Mouse (Mus musculus): Measurements from ENCODE around the gene Ttll7.

The Ttll7 gene

DNA sequence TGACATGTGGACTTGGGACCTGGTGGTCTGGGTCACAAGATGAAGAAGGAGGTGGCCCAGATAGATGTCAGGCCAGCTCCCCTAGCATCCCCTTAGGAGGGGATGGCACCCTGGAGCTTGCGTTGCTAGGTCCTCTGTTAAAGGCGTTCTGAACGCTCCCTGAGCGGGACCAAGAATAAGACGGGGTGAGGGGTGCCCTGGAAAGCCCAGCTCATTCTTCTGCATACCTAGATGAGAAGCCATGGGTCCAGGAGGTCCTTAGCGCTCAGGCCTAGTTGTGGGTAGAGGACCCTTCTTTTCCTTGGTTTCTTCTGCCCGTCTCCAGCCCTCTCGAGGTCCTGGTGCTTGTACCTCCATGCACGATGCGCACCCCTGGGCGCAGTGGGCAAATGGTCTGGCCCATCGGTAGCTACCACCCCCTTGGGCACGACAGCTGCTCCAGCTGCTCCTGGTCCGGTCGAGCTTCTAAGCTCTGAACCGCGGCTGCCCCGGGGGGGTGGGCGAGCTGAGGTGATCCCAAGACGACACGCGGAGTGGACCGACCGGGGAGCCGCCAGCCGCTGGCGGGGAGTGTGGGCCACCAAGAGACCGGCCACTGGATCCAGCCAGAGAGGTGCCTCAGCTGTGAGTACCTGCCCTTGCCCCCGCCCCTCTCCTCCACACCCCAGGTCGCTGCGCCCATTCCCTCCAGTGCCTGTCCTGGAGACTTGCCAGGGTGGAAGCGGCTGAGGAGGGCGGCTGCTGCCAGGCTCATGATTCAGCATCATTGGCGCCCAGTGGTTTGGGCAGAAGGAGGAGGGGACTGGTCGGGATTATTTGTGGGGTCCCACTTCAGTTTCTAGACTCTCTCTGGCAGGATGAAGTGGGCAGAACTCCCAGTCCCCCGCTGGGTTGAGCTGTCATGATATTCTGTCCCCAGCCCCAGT lies at the start of gene Ttll7:
Gene Ttll7 (plus strand): TSS at position 402 of the 926 bp plus-strand sequence.
- no peak for DNase-seq (ENCODE audit: low read depth in 1 of 2, low spot score in 2 of 2)

DNA sequence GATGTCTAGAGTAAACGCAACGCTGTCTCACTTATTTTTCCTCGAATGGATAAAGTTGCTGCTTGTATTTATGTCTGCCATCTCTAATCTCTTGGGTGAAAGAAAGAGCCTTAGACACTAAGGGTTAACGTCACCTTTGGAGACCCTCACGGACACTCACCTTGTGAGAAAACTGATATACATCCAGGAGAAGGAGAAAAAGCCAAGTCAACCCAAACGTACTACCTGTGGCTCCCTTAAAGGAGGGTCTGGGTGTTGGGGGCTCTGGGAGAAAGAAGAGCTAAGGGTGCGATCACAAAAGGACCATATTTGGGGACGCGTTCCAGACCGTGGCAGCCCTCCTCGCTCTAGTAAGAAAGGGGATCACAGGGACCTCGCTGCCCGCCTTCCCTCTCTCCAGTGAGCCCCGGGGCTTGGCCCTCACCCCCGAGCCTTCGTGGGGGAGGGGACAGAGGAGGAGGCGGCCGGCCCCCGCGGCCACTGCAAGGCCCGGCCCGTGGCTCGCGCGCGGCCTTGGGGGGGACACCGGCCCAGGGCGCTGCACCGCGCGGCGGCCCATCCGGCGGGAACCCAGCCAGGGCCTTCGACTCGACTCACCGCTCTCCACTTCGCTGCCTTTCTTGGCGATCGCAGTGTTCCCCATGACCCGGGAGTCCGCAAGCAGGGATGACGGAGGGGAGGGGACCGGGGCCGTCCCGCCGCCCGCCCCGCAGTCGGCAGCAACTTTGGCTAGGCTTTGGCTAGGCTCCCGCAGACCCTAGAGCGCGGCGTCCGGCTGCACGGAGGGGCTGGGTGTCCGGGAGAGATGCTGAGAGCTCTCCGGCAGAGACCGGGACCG lies 39.9 kb upstream of the Ttll7 start:
- DNase-seq (ENCODE audit: low read depth in 1 of 2, low spot score in 2 of 2), result no peak

- peak; percentile 42 to 70 for DNase-seq (ENCODE audit: low read depth in 1 of 2, low spot score in 2 of 2)
Measured at GRCm38 (mm10) chr3:146812901-146813393, 39.2 kb upstream of the Ttll7 start, which contains the start of gene Prkacb. Prkacb (minus strand) TSS chr3:146812990.

GRCm38 (mm10) chr3:146813624-146814023 lies 38.5 kb upstream of the Ttll7 start:
- no peak for DNase-seq (ENCODE audit: low read depth in 1 of 2, low spot score in 2 of 2)

- no peak for DNase-seq (ENCODE audit: low read depth in 1 of 2, low spot score in 2 of 2)
Measured at GRCm38 (mm10) chr3:146820718-146821117, 31.4 kb upstream of the Ttll7 start.

DNA sequence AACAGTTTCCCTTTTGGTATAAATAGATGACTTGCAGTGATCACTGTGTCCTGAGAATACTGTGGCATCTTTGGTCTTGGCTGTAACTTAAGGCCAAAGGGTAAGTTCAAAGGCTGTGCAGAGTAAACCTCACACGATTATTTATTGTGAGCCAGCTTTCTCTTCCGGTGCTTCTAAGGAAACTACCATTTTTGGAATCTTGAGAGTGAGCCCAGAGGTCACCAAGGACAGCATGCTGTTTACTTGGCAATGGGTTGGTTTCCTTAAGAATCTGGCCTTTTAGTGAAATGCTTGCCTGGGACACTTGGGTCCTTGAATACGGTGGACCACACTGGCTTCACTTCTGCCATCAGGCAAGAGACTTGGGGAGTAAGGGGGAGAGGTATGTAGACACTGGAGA lies 9.4 kb upstream of the Ttll7 start:
- DNase-seq (ENCODE audit: low read depth in 1 of 2, low spot score in 2 of 2), result no peak

DNA sequence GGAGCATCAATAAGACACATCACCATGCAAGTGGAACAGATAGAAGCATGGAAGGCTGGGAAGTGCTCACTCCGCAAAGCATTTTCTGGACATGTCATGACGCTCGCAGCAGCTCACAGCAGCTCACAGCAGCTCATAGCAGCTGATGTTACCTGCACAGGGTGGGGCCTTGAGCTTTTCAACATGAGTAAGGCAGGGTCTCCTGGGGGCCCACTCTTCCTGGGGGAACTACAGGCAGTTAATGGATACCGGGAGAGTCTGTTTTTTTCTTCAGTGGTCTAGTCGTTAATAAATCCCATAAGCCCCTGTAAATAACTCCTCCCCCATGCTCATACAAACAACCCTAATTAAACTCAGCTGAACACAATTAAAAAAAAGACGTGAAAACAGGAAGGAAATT lies 8.7 kb upstream of the Ttll7 start:
- no peak for DNase-seq (ENCODE audit: low read depth in 1 of 2, low spot score in 2 of 2)

GRCm38 (mm10) chr3:146846237-146846636 lies 5.9 kb upstream of the Ttll7 start:
- no peak for DNase-seq (ENCODE audit: low read depth in 1 of 2, low spot score in 2 of 2)

- DNase-seq (ENCODE audit: low read depth in 1 of 2, low spot score in 2 of 2), result no peak
Measured at GRCm38 (mm10) chr3:146848112-146848511, 4.1 kb upstream of the Ttll7 start.

DNA sequence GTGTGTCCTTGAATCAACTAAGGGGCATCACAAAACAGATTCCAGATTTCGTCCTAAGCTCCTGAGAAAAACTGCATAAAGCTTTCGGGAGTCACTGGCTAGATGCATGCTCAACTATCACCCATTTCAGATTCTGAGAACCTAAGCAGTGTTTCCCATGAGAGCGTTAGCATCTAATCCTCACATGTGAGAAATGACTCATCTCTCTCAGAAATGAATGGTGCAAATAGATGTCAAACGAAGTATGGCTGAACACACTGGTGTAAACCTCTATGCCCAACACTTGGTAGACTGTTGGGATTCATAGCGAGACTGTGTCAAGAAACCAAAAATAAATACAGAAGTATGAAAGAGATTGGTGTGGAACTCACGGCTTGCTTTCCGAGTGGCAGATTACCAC lies 2.8 kb upstream of the Ttll7 start:
- DNase-seq (ENCODE audit: low read depth in 1 of 2, low spot score in 2 of 2), result no peak

GRCm38 (mm10) chr3:146854473-146855087 lies 2.4 kb downstream of the Ttll7 start:
- DNase-seq (ENCODE audit: low read depth in 1 of 2, low spot score in 2 of 2), result no peak

- DNase-seq (ENCODE audit: low read depth in 1 of 2, low spot score in 2 of 2), result no peak
Measured at GRCm38 (mm10) chr3:146857373-146857772, 5.2 kb downstream of the Ttll7 start.

GRCm38 (mm10) chr3:146860308-146860707 lies 8.1 kb downstream of the Ttll7 start:
- no peak for DNase-seq (ENCODE audit: low read depth in 1 of 2, low spot score in 2 of 2)

- no peak for DNase-seq (ENCODE audit: low read depth in 1 of 2, low spot score in 2 of 2)
Measured at GRCm38 (mm10) chr3:146866563-146866962, 14.4 kb downstream of the Ttll7 start.

DNA sequence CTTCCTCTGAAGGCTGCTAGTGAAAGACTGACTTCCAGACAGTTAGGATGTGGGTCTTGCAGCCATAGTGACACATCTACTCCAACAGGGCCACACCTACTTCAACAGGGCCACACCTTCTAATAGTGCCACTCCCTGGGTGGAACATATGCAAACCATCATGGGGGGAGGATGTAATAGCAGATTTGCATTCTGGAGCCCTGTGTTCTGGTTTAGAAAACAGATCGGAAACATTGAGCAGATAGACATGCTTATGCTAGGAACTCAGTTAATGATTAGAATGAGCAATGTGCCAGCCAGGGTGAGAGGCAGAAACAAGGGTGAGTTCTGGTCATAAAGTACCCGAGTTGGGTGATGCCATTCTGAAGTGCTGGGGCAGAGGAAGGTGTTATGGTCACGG lies 19.8 kb downstream of the Ttll7 start:
- no peak for DNase-seq (ENCODE audit: low read depth in 1 of 2, low spot score in 2 of 2)

DNA sequence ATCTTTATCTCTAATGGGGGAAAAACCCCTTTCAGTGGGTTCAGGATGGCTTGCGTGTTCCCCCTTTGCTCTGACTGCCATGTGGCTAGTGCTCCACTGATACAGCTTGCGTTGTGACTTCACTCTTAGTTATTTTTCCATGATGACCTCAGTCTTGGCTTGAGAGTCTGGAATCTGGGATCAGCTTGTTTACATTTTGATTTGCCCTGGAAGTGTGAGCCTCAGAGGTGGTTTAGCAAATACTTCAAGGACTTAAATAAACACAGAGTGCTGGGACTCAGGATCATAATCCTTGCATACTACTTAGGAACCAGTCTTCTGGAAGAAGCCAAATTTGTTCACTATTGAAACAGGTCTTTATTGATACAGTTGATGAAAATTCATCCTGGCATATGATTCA lies 23.8 kb downstream of the Ttll7 start:
- no peak for DNase-seq (ENCODE audit: low read depth in 1 of 2, low spot score in 2 of 2)

GRCm38 (mm10) chr3:146893931-146894330 lies 41.8 kb downstream of the Ttll7 start:
- no peak for DNase-seq (ENCODE audit: low read depth in 1 of 2, low spot score in 2 of 2)

DNA sequence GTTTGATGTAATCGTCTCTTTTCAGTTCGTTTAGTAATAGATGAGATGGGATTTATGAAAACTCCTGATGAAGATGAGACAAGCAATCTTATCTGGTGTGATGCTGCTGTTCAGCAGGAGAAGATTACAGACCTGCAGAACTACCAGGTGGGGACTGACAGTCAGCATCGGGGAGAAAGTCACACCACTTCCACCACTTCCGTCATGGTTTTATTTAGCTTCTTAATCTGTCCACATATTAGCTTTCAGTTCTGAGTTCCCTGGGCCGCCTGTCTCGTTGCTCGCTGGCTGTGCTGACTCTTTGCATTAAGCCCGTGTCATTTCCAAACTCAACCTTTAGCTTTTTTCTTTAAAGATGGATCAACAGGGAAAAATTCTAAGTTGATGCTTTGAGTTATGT lies 44.4 kb downstream of the Ttll7 start:
- DNase-seq (ENCODE audit: low read depth in 1 of 2, low spot score in 2 of 2), result no peak

- DNase-seq (ENCODE audit: low read depth in 1 of 2, low spot score in 2 of 2), result no peak
Measured at GRCm38 (mm10) chr3:146900094-146900493, 47.9 kb downstream of the Ttll7 start.

DNA sequence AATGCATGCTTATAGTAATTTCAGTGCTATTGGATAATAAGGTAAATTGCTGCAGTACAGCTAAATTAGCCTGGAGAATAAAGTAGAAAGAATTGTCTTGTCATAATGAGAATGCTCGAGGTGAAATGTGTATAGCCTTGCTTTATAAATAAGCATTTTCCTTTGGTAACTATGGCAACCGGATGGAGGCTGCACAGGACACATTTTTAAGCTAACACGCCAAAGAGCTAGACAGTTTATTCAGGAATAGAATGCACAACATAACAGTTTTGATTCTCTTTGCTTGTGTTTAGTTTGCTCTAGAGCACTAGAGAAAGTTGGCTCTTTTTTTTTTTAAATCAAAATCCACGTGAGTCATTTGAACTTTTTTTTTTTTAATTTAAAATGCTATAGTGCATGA lies 49.6 kb downstream of the Ttll7 start:
- DNase-seq (ENCODE audit: low read depth in 1 of 2, low spot score in 2 of 2), result no peak

GRCm38 (mm10) chr3:146905606-146906005 lies 53.4 kb downstream of the Ttll7 start:
- no peak for DNase-seq (ENCODE audit: low read depth in 1 of 2, low spot score in 2 of 2)
